Mouse (Mus musculus) midbrain, embryonic 13.5 days (tissue): Measurements from ENCODE around the gene Gnai2. TPM values are rescaled to one million over a fixed set of nuclear protein-coding genes. Genes with fewer than 3 reads are reported as not detected.

Experiments used
- ATAC-seq: fragments of 200-750 bp; cut with Nextera tagmentation; 2 replicates; pipeline ENCODE4 v1.8.0; 2017; ENCODE audit warnings: mild to moderate bottlenecking, moderate TSS enrichment, moderate library complexity
- H3K27ac ChIP-seq: fragments of 300-500 bp; sonication (generic); 2 replicates; pipeline ENCODE4 v1.5.1; 2015; ENCODE audit warnings: inconsistent platforms, mild to moderate bottlenecking, moderate library complexity
- H3K27me3 ChIP-seq: fragments of 300-500 bp; sonication (generic); 2 replicates; pipeline ENCODE4 v1.6.1; 2015; ENCODE audit warnings: mild to moderate bottlenecking, inconsistent platforms
- H3K36me3 ChIP-seq: fragments of 300-500 bp; sonication (generic); 2 replicates; pipeline ENCODE4 v1.6.1; 2015; ENCODE audit warnings: mild to moderate bottlenecking, inconsistent platforms
- H3K4me1 ChIP-seq: fragments of 300-500 bp; sonication (generic); replicated peaks from 2 replicates; pipeline ENCODE4 v1.6.1; 2015; ENCODE audit warnings: inconsistent platforms
- H3K4me2 ChIP-seq: fragments of 300-500 bp; sonication (generic); replicated peaks from 2 replicates; pipeline ENCODE4 v1.6.1; 2015; ENCODE audit warnings: moderate library complexity, mild to moderate bottlenecking, inconsistent platforms
- H3K4me3 ChIP-seq: fragments of 300-500 bp; sonication (generic); replicated peaks from 2 replicates; pipeline ENCODE4 v1.5.1; 2015; ENCODE audit warnings: mild to moderate bottlenecking, inconsistent platforms
- H3K9ac ChIP-seq: fragments of 300-500 bp; sonication (generic); replicated peaks from 2 replicates; pipeline ENCODE4 v1.6.1; 2015; ENCODE audit warnings: mild to moderate bottlenecking, inconsistent platforms
- H3K9me3 ChIP-seq: fragments of 300-500 bp; sonication (generic); 2 replicates; pipeline ENCODE4 v1.6.1; 2016; ENCODE audit warnings: mild to moderate bottlenecking, inconsistent platforms
- WGBS: fragments of 180-500 bp; shearing (Covaris S2); methylation state at CpG from one replicate; pipeline ENCODE4 v1.1.7; 2015; 5-methylcytosine and 5-hydroxymethylcytosine counted together
- polyA plus RNA-seq: library from polyadenylated mRNA; unstranded; fragments of >200 nt; fragmentation: Nextera tagmentation; extraction: Ambion mirVana; gene quantifications from 2 replicates; pipeline ENCODE4 v1.2.1, GENCODE M21; 2015

The Gnai2 gene
- polyA plus RNA-seq, 1 experiment from 2014 or later: 416 TPM

- Histone ChIP-seq H3K36me3 (no peaks in the 10 kb centered on the region), H3K27me3 (no peaks in the 10 kb centered on the region), H3K4me3 (no peak overlapping the region), H3K9me3 (no peaks in the 10 kb centered on the region), H3K9ac (no peak overlapping the region), H3K4me2 (no peak overlapping the region), H3K4me1 (peaks cover 24% of the 10 kb centered on the region), H3K27ac (no peak overlapping the region)
- ATAC-seq: no peak
- WGBS: 89% methylated on average over 2 of the region's 2 CpGs
Observed at GRCm38 (mm10) chr9:107653474-107653873, 18.3 kb upstream of the Gnai2 start.

GRCm38 (mm10) chr9:107650708-107651481 lies 15.7 kb upstream of the Gnai2 start:
- H3K4me2 ChIP-seq: no peak overlapping the region
- H3K36me3 ChIP-seq: no peaks in the 10 kb centered on the region
- no peaks in the 10 kb centered on the region for H3K27me3 ChIP-seq
- H3K9ac ChIP-seq: no peak overlapping the region
- peaks cover 20% of the 10 kb centered on the region for H3K4me1 ChIP-seq
- ATAC-seq: peak; percentile 83
- H3K4me3 ChIP-seq: no peak overlapping the region
- peak overlapping the region; percentile 61 for H3K27ac ChIP-seq
- H3K9me3 ChIP-seq: no peaks in the 10 kb centered on the region
- 31% methylated on average over 12 of the region's 12 CpGs for WGBS

GRCm38 (mm10) chr9:107650225-107650624 lies 15.1 kb upstream of the Gnai2 start:
- Histone ChIP-seq H3K27ac (peak overlapping the region; percentile 54), H3K4me3 (no peak overlapping the region), H3K4me2 (no peak overlapping the region), H3K9ac (no peak overlapping the region), H3K4me1 (peaks cover 20% of the 10 kb centered on the region), H3K36me3 (no peaks in the 10 kb centered on the region), H3K27me3 (no peaks in the 10 kb centered on the region), H3K9me3 (no peaks in the 10 kb centered on the region)
- whole genome bisulfite sequencing: 74% methylated on average over 7 of the region's 7 CpGs
- no peak for ATAC-seq

- 80% methylated on average over 3 of the region's 3 CpGs for WGBS
- Histone ChIP-seq H3K4me1 (peaks cover 33% of the 10 kb centered on the region), H3K9ac (no peak overlapping the region), H3K36me3 (no peaks in the 10 kb centered on the region), H3K9me3 (no peaks in the 10 kb centered on the region), H3K27ac (no peak overlapping the region), H3K4me3 (no peak overlapping the region), H3K27me3 (no peaks in the 10 kb centered on the region), H3K4me2 (no peak overlapping the region)
- ATAC-seq: no peak
Observed at GRCm38 (mm10) chr9:107648767-107649166, 13.6 kb upstream of the Gnai2 start.

GRCm38 (mm10) chr9:107646975-107647374 lies 11.8 kb upstream of the Gnai2 start:
- Histone ChIP-seq H3K36me3 (no peaks in the 10 kb centered on the region), H3K9me3 (no peaks in the 10 kb centered on the region), H3K4me3 (no peak overlapping the region), H3K4me1 (peaks cover 34% of the 10 kb centered on the region), H3K4me2 (no peak overlapping the region), H3K9ac (no peak overlapping the region), H3K27me3 (no peaks in the 10 kb centered on the region), H3K27ac (no peak overlapping the region)
- WGBS: 80% methylated on average over 6 of the region's 6 CpGs
- ATAC-seq: no peak

GRCm38 (mm10) chr9:107645577-107645976 lies 10.4 kb upstream of the Gnai2 start:
- H3K4me2 ChIP-seq: no peak overlapping the region
- ATAC-seq: peak; percentile 81
- H3K4me3 ChIP-seq: no peak overlapping the region
- no peak overlapping the region for H3K9ac ChIP-seq
- no peaks in the 10 kb centered on the region for H3K36me3 ChIP-seq
- no peaks in the 10 kb centered on the region for H3K27me3 ChIP-seq
- H3K27ac ChIP-seq: no peak overlapping the region
- 10% methylated on average over 5 of the region's 5 CpGs for WGBS
- no peaks in the 10 kb centered on the region for H3K9me3 ChIP-seq
- H3K4me1 ChIP-seq: peaks cover 39% of the 10 kb centered on the region

- no peak overlapping the region for H3K27ac ChIP-seq
- 59% methylated on average over 7 of the region's 7 CpGs for WGBS
- peaks cover 38% of the 10 kb centered on the region for H3K4me1 ChIP-seq
- no peak overlapping the region for H3K4me3 ChIP-seq
- H3K9me3 ChIP-seq: no peaks in the 10 kb centered on the region
- no peaks in the 10 kb centered on the region for H3K36me3 ChIP-seq
- ATAC-seq: peak; percentile 17
- H3K4me2 ChIP-seq: peak overlapping the region; percentile 58; the same call in 1 of the 2 replicates
- H3K27me3 ChIP-seq: no peaks in the 10 kb centered on the region
- H3K9ac ChIP-seq: peak overlapping the region; percentile 63; the same call in 1 of the 2 replicates
Observed at GRCm38 (mm10) chr9:107645153-107645510, 10.0 kb upstream of the Gnai2 start.

- Histone ChIP-seq H3K27me3 (no peaks in the 10 kb centered on the region), H3K4me2 (peak overlapping the region; percentile 58), H3K9ac (peak overlapping the region; percentile 63), H3K4me3 (peak overlapping the region; percentile 38), H3K36me3 (no peaks in the 10 kb centered on the region), H3K9me3 (no peaks in the 10 kb centered on the region), H3K27ac (peak overlapping the region; percentile 45; the same call in 1 of the 2 replicates), H3K4me1 (peaks cover 36% of the 10 kb centered on the region)
- peak; percentile 76 for ATAC-seq
- 5% methylated on average over 35 of the region's 35 CpGs for WGBS
Observed at GRCm38 (mm10) chr9:107644495-107645152, 9.5 kb upstream of the Gnai2 start.

- Histone ChIP-seq H3K4me1 (peaks cover 36% of the 10 kb centered on the region), H3K4me3 (peak overlapping the region; percentile 38; the same call in 1 of the 2 replicates), H3K27ac (no peak overlapping the region), H3K4me2 (peak overlapping the region; percentile 58), H3K36me3 (no peaks in the 10 kb centered on the region), H3K9ac (peak overlapping the region; percentile 63; the same call in 1 of the 2 replicates), H3K27me3 (no peaks in the 10 kb centered on the region), H3K9me3 (no peaks in the 10 kb centered on the region)
- no peak for ATAC-seq
- WGBS: 95% methylated on average over 13 of the region's 13 CpGs
Observed at GRCm38 (mm10) chr9:107643544-107644214, 8.5 kb upstream of the Gnai2 start.

- WGBS: 36% methylated on average over 8 of the region's 8 CpGs
- Histone ChIP-seq H3K9ac (no peak overlapping the region), H3K27ac (peak overlapping the region; percentile 21; the same call in 1 of the 2 replicates)
Observed at GRCm38 (mm10) chr9:107641666-107642065, 6.5 kb upstream of the Gnai2 start.

GRCm38 (mm10) chr9:107640257-107640772 lies 5.1 kb upstream of the Gnai2 start:
- ATAC-seq: no peak
- H3K4me1 ChIP-seq: peaks cover 58% of the 10 kb centered on the region
- no peak overlapping the region for H3K4me3 ChIP-seq
- H3K4me2 ChIP-seq: no peak overlapping the region
- 37% methylated on average over 7 of the region's 8 CpGs for WGBS
- H3K27me3 ChIP-seq: no peaks in the 10 kb centered on the region
- H3K36me3 ChIP-seq: no peaks in the 10 kb centered on the region
- no peak overlapping the region for H3K27ac ChIP-seq
- no peaks in the 10 kb centered on the region for H3K9me3 ChIP-seq
- H3K9ac ChIP-seq: no peak overlapping the region

More at GRCm38 (mm10) chr9:107641666-107642065, 6.5 kb upstream of the Gnai2 start:
- Histone ChIP-seq H3K4me1 (peaks cover 49% of the 10 kb centered on the region), H3K9me3 (no peaks in the 10 kb centered on the region), H3K4me3 (no peak overlapping the region), H3K27me3 (no peaks in the 10 kb centered on the region), H3K4me2 (no peak overlapping the region), H3K36me3 (no peaks in the 10 kb centered on the region)
- ATAC-seq: no peak

- H3K9ac ChIP-seq: peak overlapping the region; percentile 17
- ATAC-seq: peak; percentile 67
Observed at GRCm38 (mm10) chr9:107637070-107637469, 1.9 kb upstream of the Gnai2 start.

More at GRCm38 (mm10) chr9:107637070-107637469, 1.9 kb upstream of the Gnai2 start:
- Histone ChIP-seq H3K4me1 (peaks cover 66% of the 10 kb centered on the region), H3K4me3 (no peak overlapping the region; the same call in 1 of the 2 replicates), H3K36me3 (no peaks in the 10 kb centered on the region), H3K4me2 (peak overlapping the region; percentile 37), H3K9me3 (no peaks in the 10 kb centered on the region), H3K27ac (peak overlapping the region; percentile 89), H3K27me3 (no peaks in the 10 kb centered on the region)
- 4% methylated on average over 7 of the region's 7 CpGs for WGBS
